Mouse (Mus musculus) erythroblast, embryonic 14.5 days (primary cell): ENCODE results near the gene Xkrx. TPM values are rescaled to one million over a fixed set of nuclear protein-coding genes. Genes with fewer than 3 reads are reported as not detected.

Source experiments
- H3K27me3 ChIP-seq: 2 replicates; pipeline ENCODE4 v1.6.1; 2012; ENCODE audit warnings: inconsistent platforms; ENCODE audit not compliant: control insufficient read depth
- H3K36me3 ChIP-seq: 2 replicates; pipeline ENCODE4 v1.6.1; 2012; ENCODE audit warnings: mild to moderate bottlenecking, inconsistent platforms; ENCODE audit not compliant: control insufficient read depth
- H3K4me1 ChIP-seq: 2 replicates; pipeline ENCODE4 v1.6.1; 2012; ENCODE audit warnings: inconsistent platforms; ENCODE audit not compliant: control insufficient read depth
- H3K4me3 ChIP-seq: replicated peaks from 2 replicates; pipeline ENCODE3; 2012; ENCODE audit warnings: moderate library complexity, mild to moderate bottlenecking, inconsistent platforms
- H3K9me3 ChIP-seq: 2 replicates; pipeline ENCODE4 v1.6.1; 2012; ENCODE audit warnings: low read length, inconsistent platforms, mixed read lengths; ENCODE audit not compliant: control insufficient read depth
- GATA1 ChIP-seq: IDR thresholded peaks from 2 replicates; pipeline ENCODE4 v1.6.1; 2012; ENCODE audit warnings: low read length, inconsistent platforms, mixed read lengths
- TAL1 ChIP-seq: IDR thresholded peaks from 3 replicates; pipeline ENCODE4 v1.6.1; 2012; ENCODE audit warnings: low read length, inconsistent platforms, mixed read lengths
- polyA plus RNA-seq: library from polyadenylated mRNA; stranded (reverse); fragments of >175 nt; gene quantifications from 2 replicates; pipeline ENCODE4 v1.2.3, GENCODE M21; 2012

The Xkrx gene
- polyA plus RNA-seq, 1 experiment = 0.01 TPM

- H3K27me3 ChIP-seq = no peaks in the 10 kb centered on the region
- no peaks in the 10 kb centered on the region; the same call in 1 of the 2 replicates for H3K4me1 ChIP-seq
- H3K4me3 ChIP-seq = no peak overlapping the region
- no peaks in the 10 kb centered on the region for H3K36me3 ChIP-seq
- TF ChIP-seq TAL1 = no peak
- TF ChIP-seq GATA1 = no peak
- H3K9me3 ChIP-seq = no peaks in the 10 kb centered on the region
Observed at GRCm38 (mm10) chrX:134141986-134142385, 19.9 kb downstream of the Xkrx start.

- Histone ChIP-seq H3K36me3 (no peaks in the 10 kb centered on the region), H3K9me3 (no peaks in the 10 kb centered on the region), H3K27me3 (no peaks in the 10 kb centered on the region), H3K4me3 (no peak overlapping the region), H3K4me1 (no peaks in the 10 kb centered on the region; the same call in 1 of the 2 replicates)
- TF ChIP-seq TAL1 (no peak), GATA1 (no peak)
Observed at GRCm38 (mm10) chrX:134141551-134141950, 20.3 kb downstream of the Xkrx start.

GRCm38 (mm10) chrX:134140024-134140423 lies 21.9 kb downstream of the Xkrx start:
- no peak for TF ChIP-seq GATA1
- no peak for TF ChIP-seq TAL1
- Histone ChIP-seq H3K4me1 (no peaks in the 10 kb centered on the region; the same call in 1 of the 2 replicates), H3K4me3 (no peak overlapping the region), H3K36me3 (no peaks in the 10 kb centered on the region), H3K9me3 (no peaks in the 10 kb centered on the region), H3K27me3 (no peaks in the 10 kb centered on the region)

- Histone ChIP-seq H3K4me1 (no peaks in the 10 kb centered on the region), H3K4me3 (no peak overlapping the region), H3K27me3 (peaks cover 2% of the 10 kb centered on the region; the same call in 1 of the 2 replicates), H3K36me3 (no peaks in the 10 kb centered on the region), H3K9me3 (no peaks in the 10 kb centered on the region)
- TF ChIP-seq GATA1 = no peak
Observed at GRCm38 (mm10) chrX:134133821-134134220, 28.1 kb downstream of the Xkrx start.

GRCm38 (mm10) chrX:134132295-134132694 lies 29.6 kb downstream of the Xkrx start:
- no peaks in the 10 kb centered on the region for H3K4me1 ChIP-seq
- TF ChIP-seq GATA1 = no peak
- no peak for TF ChIP-seq TAL1
- H3K27me3 ChIP-seq = peaks cover 2% of the 10 kb centered on the region; the same call in 1 of the 2 replicates
- no peak overlapping the region for H3K4me3 ChIP-seq
- no peaks in the 10 kb centered on the region for H3K9me3 ChIP-seq
- H3K36me3 ChIP-seq = no peaks in the 10 kb centered on the region

GRCm38 (mm10) chrX:134128549-134128948 lies 33.3 kb downstream of the Xkrx start:
- Histone ChIP-seq H3K4me1 (no peaks in the 10 kb centered on the region), H3K36me3 (no peaks in the 10 kb centered on the region), H3K9me3 (no peaks in the 10 kb centered on the region), H3K27me3 (peaks cover 2% of the 10 kb centered on the region; the same call in 1 of the 2 replicates), H3K4me3 (no peak overlapping the region)
- no peak for TF ChIP-seq TAL1
- TF ChIP-seq GATA1 = no peak

GRCm38 (mm10) chrX:134116417-134116816 lies 45.5 kb downstream of the Xkrx start:
- no peaks in the 10 kb centered on the region for H3K36me3 ChIP-seq
- H3K27me3 ChIP-seq = no peaks in the 10 kb centered on the region
- no peak for TF ChIP-seq TAL1
- H3K9me3 ChIP-seq = no peaks in the 10 kb centered on the region
- H3K4me3 ChIP-seq = no peak overlapping the region
- no peaks in the 10 kb centered on the region for H3K4me1 ChIP-seq

GRCm38 (mm10) chrX:134111767-134112166 lies 50.1 kb downstream of the Xkrx start:
- no peaks in the 10 kb centered on the region for H3K36me3 ChIP-seq
- no peaks in the 10 kb centered on the region for H3K27me3 ChIP-seq
- no peaks in the 10 kb centered on the region for H3K4me1 ChIP-seq
- H3K4me3 ChIP-seq = no peak overlapping the region
- no peaks in the 10 kb centered on the region for H3K9me3 ChIP-seq
- TF ChIP-seq TAL1 (no peak), GATA1 (no peak)

GRCm38 (mm10) chrX:134102641-134103040 lies 59.2 kb downstream of the Xkrx start:
- no peak for TF ChIP-seq TAL1
- no peak for TF ChIP-seq GATA1
- no peak overlapping the region for H3K4me3 ChIP-seq
- no peaks in the 10 kb centered on the region for H3K36me3 ChIP-seq
- no peaks in the 10 kb centered on the region for H3K9me3 ChIP-seq
- no peaks in the 10 kb centered on the region; the same call in 1 of the 2 replicates for H3K4me1 ChIP-seq
- H3K27me3 ChIP-seq = no peaks in the 10 kb centered on the region

Other genes starting within 250 kb of the Xkrx start
- gene Sytl4, start 180.3 kb downstream of the Xkrx start, polyA plus RNA-seq = not detected in 2 replicates
- 1.1 and 1.3 TPM in 2 replicates for gene Cstf2, start 102.9 kb downstream of the Xkrx start, polyA plus RNA-seq
- not detected in 2 replicates for gene Arl13a, start 25.4 kb upstream of the Xkrx start, polyA plus RNA-seq
- not detected in 2 replicates for gene Nox1, start 59.9 kb upstream of the Xkrx start, polyA plus RNA-seq
- gene Trmt2b, start 114.9 kb upstream of the Xkrx start, polyA plus RNA-seq = 0.06 and 0.20 TPM in 2 replicates
- not detected in 2 replicates for gene Tmem35a, start 133.1 kb upstream of the Xkrx start, polyA plus RNA-seq
- gene Cenpi, start 146.0 kb upstream of the Xkrx start, polyA plus RNA-seq = 0.13 and 0.37 TPM in 2 replicates
- gene Drp2, start 242.5 kb upstream of the Xkrx start, polyA plus RNA-seq = 0.02 and 0.04 TPM in 2 replicates